Mouse (Mus musculus): ENCODE measurements at regions not wholly inside any gene's neighbourhood (a gene's known extent, or its start where the extent isn't known, plus 50 kb on each side); places are given as distances from the start of the nearest gene placed in this dataset.
A peak's percentile ranks its signal among the peaks of the same experiment; 100 is the strongest.

DNA sequence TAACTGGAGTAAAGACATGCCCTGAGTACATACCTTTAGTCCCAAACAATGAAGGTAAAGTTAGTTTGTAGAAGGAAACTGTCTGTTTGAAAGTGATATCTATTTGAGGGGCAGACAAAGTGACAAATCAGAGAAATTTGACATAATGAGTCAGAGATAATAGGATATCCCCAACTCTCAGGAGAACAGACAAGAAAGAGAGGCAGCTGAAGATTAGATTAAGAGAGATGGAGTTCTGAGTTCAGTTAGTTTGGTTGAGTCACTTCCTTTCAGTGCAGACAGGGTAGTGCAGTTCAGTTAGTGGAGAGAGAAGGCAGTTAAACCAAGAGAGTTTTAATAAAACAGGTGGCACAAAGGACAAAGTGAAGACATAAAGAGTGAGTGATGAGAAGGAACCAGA is 477.4 kb upstream of the Diaph2 start:
- no peak for DNase-seq

GRCm38 (mm10) chrX:129303987-129304386 is 445.6 kb upstream of the Diaph2 start:
- DNase-seq, result peak; percentile 6

DNA sequence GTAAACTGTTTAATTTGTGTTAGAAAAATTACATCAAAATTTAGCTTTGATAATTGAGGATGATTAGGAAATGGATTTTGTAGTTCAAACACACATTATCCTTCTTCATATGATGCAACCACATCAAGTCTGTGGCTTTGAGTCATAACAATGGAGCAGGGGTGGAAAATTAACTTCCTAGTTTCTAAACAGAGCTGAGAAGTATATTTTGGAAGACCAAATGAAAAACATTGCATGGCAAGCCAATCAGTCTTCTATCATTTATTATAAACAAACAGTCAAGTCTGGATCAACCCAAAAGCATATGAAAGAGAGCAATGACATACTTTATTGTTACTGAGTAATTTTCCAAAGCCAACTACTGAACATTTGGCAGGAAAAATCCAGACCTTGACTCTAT is 440.2 kb upstream of the Diaph2 start:
- no peak for DNase-seq

DNA sequence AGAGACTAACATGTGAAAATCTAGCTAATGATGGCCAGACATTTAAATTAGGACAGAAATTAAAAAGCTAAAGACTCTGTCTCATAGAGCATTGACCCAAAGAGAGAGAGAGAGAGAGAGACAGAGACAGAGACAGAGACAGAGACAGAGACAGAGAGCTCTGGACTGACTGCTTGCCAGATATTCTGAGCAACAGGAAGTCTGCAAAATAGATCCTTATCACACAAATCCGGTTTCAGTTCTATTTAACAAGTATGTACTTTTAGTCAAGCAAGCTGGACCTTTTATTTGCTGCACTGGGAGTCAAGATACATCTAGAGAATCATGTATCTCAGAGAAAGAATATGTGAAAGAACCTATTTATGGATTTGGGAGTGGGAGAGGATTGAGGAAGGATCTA is 420.1 kb upstream of the Diaph2 start:
- no peak for DNase-seq

- DNase-seq, result no peak
Observed at GRCm38 (mm10) chrX:129332810-129333209, 416.7 kb upstream of the Diaph2 start.

Measured in kidney, postnatal 14 days (tissue).